Mouse (Mus musculus): ENCODE data around the gene Zg16. TPM values are rescaled to one million over a fixed set of nuclear protein-coding genes. Genes with fewer than 3 reads are reported as not detected.

Zg16 gene
- 0.10 TPM in 1 of 2 replicates, not detected in the other for polyA plus RNA-seq (2012; rRNA removed)

DNA sequence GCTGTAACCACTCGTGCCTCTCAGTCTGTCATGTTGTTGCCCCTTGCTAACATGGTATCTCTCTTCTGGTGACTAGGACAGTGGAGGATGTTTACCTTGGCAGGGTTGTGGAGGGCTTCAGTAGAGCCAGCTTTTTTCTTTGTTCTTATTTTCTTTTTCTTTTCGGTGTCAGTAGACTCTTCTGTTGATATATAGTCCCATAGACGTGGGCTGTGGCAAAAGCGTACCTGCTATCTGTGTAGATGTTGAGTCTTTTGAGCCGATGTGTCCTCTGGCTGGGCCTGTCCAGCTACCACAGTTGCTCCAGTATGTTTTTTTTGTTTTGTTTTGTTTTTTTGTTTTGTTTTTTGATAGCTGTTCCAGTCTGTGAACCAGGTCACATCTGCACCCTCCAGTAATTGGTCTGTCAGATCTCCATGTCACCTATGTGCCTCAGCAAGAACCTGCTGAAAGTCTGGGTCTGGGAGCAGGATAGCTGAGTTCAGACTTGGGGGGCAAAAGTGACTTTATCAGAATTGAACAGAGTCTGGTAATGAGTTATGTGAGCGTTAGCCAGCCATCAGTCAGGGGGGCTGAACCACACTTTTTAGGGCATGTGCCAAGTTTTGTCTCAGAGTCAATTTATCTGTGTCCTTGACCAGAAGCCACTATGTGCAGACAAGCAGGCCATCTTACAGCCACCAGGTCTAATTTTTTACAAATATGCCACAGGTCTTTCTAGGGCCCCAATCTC is at the start of gene Zg16:
TSS of gene Zg16 (minus strand) at position 51 of the 733 bp plus-strand sequence.

DNA sequence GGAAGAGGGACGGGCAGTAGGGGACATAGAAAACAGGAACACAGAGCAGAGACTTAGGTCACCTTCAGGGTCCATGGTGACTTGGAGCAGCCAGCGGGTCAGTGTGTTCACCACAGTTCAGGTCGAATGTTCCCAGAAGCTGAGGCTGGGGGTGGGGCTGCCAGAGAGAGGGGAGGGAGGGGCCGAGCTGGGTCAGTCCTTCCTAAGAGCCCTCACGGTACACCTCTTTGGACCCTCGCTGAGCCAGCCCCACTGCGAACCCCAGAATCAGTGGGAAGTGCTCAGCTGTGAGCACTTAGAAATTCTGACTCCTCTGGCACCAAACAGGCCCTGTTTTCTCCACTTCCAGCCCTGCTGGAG is 34.8 kb upstream of the Zg16 start, which contains the start of gene Qprt:
TSS of gene Qprt (minus strand) at position 316 of the 360 bp plus-strand sequence.

DNA sequence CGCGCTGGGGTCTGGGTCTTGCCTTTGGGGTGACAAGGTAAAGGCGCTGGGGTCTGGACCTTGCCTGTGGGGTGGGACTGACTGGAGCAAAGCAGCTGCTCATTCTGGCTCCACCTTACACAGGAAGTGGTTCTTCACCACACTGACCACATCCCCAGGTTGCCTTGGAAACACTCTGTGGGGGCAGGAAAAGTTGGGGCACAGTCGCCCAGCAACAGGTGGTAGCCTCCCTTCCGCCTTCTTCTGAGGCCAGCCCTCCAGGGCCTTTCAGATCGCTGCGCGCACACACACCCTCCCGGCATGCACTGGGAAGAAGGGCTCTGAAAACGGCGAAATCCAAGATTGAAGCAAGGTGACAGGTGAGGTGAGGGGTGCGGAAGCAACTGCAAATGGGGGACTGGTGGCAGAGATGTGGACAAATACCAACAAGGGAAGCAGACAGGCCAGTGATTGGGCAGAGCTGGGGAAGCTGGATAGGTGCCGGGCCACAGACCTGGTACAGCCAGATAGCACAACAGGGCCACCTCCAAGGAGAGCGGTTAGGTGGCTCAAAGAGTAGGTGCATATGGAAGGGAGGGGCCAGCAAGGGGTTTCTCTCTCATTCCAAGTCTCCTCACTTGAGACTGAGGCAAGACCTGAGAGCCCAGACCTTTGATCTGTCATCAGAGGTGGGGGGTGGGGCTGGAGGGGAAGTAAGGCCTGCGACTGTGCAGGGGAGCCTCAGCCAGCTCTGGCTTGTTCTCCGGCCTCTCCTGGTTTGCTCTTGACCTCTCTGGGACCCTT is 4.2 kb upstream of the Zg16 start, which contains the start of gene AI467606:
TSS of gene AI467606 (plus strand) at position 246 of the 783 bp plus-strand sequence.

DNA sequence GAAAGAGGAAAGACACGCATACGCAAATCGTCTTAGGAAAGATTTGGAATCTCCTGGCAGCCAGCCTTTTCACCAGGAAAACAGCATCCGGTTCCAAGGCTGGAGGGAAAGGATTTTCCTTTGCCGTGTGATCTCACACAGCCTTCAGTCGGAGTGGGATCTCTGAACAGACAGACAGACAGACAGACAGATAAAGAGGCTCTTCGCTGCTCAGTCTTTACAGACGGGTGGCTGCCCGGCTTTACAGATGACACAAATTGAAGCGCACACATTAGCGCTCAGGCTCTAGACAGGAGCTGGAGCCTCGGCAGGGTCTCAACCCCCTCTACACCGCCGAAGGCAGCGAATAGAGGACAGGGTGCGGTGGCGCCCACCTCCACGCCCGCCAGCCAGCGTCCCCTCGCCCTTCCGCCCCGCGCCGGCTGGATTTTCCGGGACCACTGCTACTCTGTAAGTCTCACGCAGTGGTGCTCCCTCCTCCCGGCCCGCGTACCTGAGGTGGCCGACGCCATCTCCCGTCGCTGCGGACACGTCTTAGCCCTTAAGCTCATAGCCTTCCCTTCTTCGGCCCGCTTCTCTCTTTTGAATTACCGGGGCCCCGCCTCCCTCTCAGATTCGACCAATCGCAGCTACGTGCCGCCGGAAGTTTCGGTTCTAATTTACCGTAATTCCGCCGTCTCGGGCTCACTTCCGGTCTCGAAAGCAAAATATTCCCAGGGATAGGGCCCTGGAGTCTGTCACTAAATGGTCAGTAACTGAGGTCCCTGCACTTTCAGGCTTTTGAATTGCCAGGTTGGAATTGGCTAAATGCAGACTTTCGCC is 45.1 kb downstream of the Zg16 start, which contains the start of gene Kif22:
TSS of gene Kif22 (minus strand) at position 621 of the 822 bp plus-strand sequence.

DNA sequence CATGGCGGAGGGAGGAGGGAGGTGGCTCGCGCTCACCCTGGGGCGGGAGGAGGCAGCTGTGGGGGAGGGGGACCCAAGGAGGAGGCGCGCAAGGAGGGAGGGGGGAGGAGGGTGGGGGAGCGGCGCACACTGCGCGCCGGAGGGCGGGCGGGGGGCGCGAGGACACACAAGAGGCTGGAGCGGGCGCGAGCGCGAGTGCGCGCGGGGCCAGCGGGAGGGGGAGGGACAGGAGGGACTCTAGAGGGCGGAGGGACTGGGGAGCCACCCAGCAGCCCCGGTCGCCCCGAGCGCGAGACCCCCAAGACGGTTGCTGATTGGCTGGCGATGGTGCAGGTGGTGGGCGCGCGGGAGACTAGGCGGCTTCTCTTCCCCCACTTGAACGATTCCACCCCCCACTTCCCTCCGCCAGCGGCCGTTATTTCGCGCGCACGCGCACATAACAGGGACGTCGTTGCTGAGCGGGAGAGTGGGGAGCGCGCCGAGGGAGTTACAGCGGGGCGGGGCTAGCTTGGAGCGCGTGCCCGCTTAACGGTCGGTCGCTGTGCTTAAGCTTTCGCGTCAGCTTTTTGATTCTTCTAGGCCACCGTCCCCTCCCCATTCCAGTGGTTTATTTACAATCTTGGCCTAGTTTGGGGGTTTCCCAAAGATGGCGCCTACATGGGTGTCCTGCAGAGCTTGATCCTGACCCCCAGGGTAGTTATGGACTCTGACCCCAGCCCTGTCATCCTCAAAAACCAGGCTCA is 60.0 kb downstream of the Zg16 start, which contains the start of gene Maz:
TSS of gene Maz (minus strand) at position 54 of the 743 bp plus-strand sequence.

DNA sequence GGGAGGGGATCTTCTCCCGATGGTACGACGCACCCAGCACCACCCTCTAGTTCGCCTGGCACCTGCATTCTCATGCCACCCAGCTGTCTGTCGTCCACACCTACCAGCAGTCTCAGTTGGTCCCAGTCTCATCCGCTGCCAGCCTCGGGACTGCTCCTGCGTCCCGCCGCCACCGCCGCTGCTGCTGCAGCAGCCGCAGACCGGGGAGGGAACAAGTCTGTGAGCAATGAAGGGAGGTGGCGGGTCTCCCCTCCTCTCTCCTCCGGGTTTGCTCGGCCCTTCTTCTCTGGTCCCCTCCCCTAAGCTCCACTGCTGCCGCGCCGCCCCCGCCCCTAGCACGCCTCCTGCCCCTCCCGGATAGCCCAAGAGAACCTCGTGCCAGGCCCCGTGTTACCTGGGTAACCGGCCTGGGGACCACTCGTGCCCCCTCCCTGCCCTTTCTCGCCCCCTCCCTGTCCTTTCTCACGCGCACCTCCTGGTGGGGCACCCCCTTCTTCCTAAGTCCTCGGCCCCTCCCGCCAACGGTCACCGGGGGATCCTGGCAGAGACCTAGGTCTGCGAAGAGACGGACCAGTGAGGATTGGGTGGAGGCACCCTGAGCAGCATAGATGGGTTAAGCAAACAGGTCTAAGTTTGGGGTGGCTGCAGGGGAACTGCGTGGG is 66.1 kb downstream of the Zg16 start, which contains the start of the genes Gm42742 and Prrt2:
TSS of gene Gm42742 (minus strand) at position 197 of the 662 bp plus-strand sequence.
TSS of gene Prrt2 (minus strand) at position 311 of the 662 bp plus-strand sequence.

DNA sequence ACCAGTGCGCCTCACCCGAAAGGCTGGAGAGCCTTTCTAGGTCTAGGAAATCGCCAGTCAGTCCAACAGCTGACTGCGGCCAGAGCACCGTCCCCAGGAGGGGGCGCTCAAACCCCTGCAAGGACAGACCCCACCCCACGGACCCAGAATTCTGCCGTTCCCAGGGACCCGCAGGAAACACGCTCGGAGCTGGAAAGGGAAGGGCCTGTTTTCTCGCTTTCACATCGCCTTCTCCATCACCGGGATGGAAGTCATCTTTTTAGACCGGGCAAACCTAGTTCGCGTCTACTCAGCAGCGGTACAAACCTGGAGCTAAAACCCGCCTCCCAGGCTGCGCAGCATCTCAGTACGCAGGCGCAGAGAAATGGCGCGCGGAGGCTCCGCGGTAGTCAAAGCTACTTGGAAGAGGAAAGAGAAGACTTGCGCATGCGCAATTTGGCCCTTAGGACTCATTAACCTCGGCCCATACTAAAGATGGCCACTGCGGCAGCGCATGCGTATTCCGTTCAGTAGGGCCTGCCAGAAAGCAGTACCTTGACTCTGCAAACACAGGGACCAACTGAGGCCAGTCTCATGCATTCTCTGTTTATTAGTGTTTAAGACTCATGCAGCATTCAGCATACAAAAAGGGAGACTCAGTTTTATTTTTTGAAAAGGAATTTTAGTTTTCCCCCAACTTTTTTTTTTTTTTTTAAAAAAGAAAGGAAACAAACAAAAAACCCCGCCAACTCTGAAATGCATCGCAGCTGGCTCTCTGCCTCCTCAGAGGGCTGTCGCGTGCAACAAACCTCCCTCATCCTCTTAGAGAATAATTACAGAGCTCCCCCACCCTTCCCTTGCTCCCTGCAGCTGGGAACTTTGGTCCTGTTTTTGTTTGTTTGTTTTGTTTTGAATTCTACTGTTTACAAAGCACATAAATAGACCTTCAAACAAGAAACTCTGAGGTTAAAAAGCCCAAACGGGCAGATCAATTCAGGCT is 69.9 kb downstream of the Zg16 start, which contains the start of gene Pagr1a:
TSS of gene Pagr1a (minus strand) at position 382 of the 979 bp plus-strand sequence.

DNA sequence TGATC is 70.8 kb downstream of the Zg16 start, which contains the start of gene Pagr1b:
TSS of gene Pagr1b (minus strand) at position 4 of the 5 bp plus-strand sequence.

DNA sequence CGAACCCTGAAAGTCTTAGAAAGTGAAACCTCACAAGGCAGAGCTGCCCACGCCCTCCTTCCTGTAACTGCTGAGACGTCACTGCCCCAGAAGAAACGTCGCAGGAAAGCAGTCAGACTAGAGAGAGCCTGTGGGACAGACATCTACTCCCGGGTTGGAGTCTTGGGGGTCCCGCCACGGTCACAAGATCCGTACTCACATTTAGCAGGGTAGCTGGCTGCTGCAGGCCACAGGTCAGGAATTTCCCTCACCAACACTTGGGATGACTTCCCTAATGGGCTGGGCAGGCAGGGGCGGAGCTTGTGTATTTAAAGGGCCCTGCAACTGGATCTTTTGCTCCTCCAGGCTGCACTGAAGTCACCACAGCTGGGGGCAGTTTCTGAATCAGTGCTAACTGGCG is 72.8 kb downstream of the Zg16 start, which contains the start of gene Mvp:
TSS of gene Mvp (minus strand) at position 302 of the 400 bp plus-strand sequence.

Other genes with a start within 250 kb of the Zg16 start
- gene Doc2a, start 239.9 kb downstream of the Zg16 start, polyA plus RNA-seq (2012; rRNA removed) = 9.8 and 10.8 TPM in 2 replicates
- 94.8 and 104 TPM in 2 replicates for gene Hirip3, start 225.4 kb downstream of the Zg16 start, polyA plus RNA-seq (2012; rRNA removed)
- 82.6 and 86.4 TPM in 2 replicates for gene Ino80e, start 225.0 kb downstream of the Zg16 start, polyA plus RNA-seq (2012; rRNA removed)
- 103 and 114 TPM in 2 replicates for gene Taok2, start 202.6 kb downstream of the Zg16 start, polyA plus RNA-seq (2012; rRNA removed)
- 30.6 and 32.0 TPM in 2 replicates for gene Tmem219, start 164.4 kb downstream of the Zg16 start, polyA plus RNA-seq (2012; rRNA removed)
- 88.9 and 93.8 TPM in 2 replicates for gene Kctd13, start 158.4 kb downstream of the Zg16 start, polyA plus RNA-seq (2012; rRNA removed)
- gene Asphd1, start 137.7 kb downstream of the Zg16 start, polyA plus RNA-seq (2012; rRNA removed) = 16.9 and 17.6 TPM in 2 replicates
- 72.8 and 76.2 TPM in 2 replicates for gene Sez6l2, start 136.8 kb downstream of the Zg16 start, polyA plus RNA-seq (2012; rRNA removed)
- gene Cdipt, start 111.4 kb downstream of the Zg16 start, polyA plus RNA-seq (2012; rRNA removed) = 126 and 133 TPM in 2 replicates
- 0.85 and 0.95 TPM in 2 replicates for gene Cdiptos, start 111.2 kb downstream of the Zg16 start, polyA plus RNA-seq (2012; rRNA removed)
- 3.9 and 5.7 TPM in 2 replicates for gene Mvp, start 72.7 kb downstream of the Zg16 start, polyA plus RNA-seq (2012; rRNA removed)
- gene Pagr1b, start 70.8 kb downstream of the Zg16 start, polyA plus RNA-seq (2012; rRNA removed) = 1.4 and 1.5 TPM in 2 replicates
- 15.3 and 18.9 TPM in 2 replicates for gene Pagr1a, start 70.0 kb downstream of the Zg16 start, polyA plus RNA-seq (2012; rRNA removed)
- 111 and 124 TPM in 2 replicates for gene Gm42742, start 66.2 kb downstream of the Zg16 start, polyA plus RNA-seq (2012; rRNA removed)
- 54.6 and 70.1 TPM in 2 replicates for gene Prrt2, start 66.1 kb downstream of the Zg16 start, polyA plus RNA-seq (2012; rRNA removed)
- 309 and 326 TPM in 2 replicates for gene Maz, start 60.3 kb downstream of the Zg16 start, polyA plus RNA-seq (2012; rRNA removed)
- gene Kif22, start 44.9 kb downstream of the Zg16 start, polyA plus RNA-seq (2012; rRNA removed) = 42.4 and 56.6 TPM in 2 replicates
- gene AI467606, start 4.0 kb upstream of the Zg16 start, polyA plus RNA-seq (2012; rRNA removed) = 2.1 TPM in 2 replicates
- 0.68 and 1.5 TPM in 2 replicates for gene Qprt, start 34.9 kb upstream of the Zg16 start, polyA plus RNA-seq (2012; rRNA removed)
- gene Spn, start 50.5 kb upstream of the Zg16 start, polyA plus RNA-seq (2012; rRNA removed) = 0.10 and 0.19 TPM in 2 replicates
- gene Cd2bp2, start 108.7 kb upstream of the Zg16 start, polyA plus RNA-seq (2012; rRNA removed) = 139 and 140 TPM in 2 replicates
- gene Tbc1d10b, start 121.1 kb upstream of the Zg16 start, polyA plus RNA-seq (2012; rRNA removed) = 55.6 and 59.0 TPM in 2 replicates
- gene Mylpf, start 121.6 kb upstream of the Zg16 start, polyA plus RNA-seq (2012; rRNA removed) = 4.0 and 196 TPM in 2 replicates
- 30.7 and 37.3 TPM in 2 replicates for gene Zfp553, start 145.7 kb upstream of the Zg16 start, polyA plus RNA-seq (2012; rRNA removed)
- gene Sept1, start 145.8 kb upstream of the Zg16 start, polyA plus RNA-seq (2012; rRNA removed) = 28.1 and 35.9 TPM in 2 replicates
- 84.0 and 85.7 TPM in 2 replicates for gene Zfp771, start 156.9 kb upstream of the Zg16 start, polyA plus RNA-seq (2012; rRNA removed)
- 95.6 and 105 TPM in 2 replicates for gene Dctpp1, start 173.4 kb upstream of the Zg16 start, polyA plus RNA-seq (2012; rRNA removed)
- 22.5 and 23.0 TPM in 2 replicates for gene Sephs2, start 186.7 kb upstream of the Zg16 start, polyA plus RNA-seq (2012; rRNA removed)
- 0.61 and 0.95 TPM in 2 replicates for gene Itgal, start 208.9 kb upstream of the Zg16 start, polyA plus RNA-seq (2012; rRNA removed)

Data from central nervous system, embryonic 14 days (tissue).